Mouse (Mus musculus): ENCODE results near the gene Tmem107. TPM values are rescaled to one million over a fixed set of nuclear protein-coding genes. Genes with fewer than 3 reads are reported as not detected.

Gene Tmem107
- polyA plus RNA-seq (2012; fragmentation: generic; extraction: Trizol), result 10 to 100 TPM; 73.7 to 88.9 TPM

DNA sequence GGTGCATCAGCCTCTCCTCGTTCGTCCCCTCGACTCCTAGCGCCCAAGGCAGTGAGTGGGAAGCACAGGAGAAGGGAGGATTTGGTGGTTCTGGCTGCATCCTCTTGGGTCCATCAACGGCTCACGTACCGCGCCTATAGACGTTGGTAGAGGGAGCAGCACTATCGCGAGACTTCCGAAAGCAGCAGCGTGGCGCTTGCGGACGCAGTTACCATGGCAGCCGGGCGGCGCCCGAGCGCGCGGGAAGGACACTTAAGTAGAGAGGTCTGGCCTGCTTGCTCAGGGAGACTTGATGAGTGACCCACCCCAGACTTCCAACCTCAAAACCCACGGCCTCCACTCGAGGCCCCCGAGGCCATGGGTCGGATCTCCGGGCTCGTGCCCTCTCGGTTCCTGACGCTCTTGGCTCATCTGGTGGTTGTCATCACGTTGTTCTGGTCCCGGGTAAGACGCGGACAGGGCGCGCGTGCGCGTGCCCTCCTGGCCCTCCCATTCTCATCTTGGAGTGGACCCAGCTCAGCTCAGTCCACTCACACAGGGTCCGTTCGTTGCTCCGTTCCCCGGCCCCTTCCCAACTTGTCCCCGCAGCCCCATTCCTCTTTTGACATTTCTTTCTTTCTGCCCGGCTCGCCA is at the start of gene Tmem107:
Gene Tmem107 (plus strand): TSS at position 217 of the 633 bp plus-strand sequence.

GRCm38 (mm10) chr11:69045531-69046394 is 24.8 kb upstream of the Tmem107 start, which contains the start of gene Aurkb:
Aurkb (plus strand) TSS chr11:69045647.

GRCm38 (mm10) chr11:69059357-69059974 is 11.1 kb upstream of the Tmem107 start, which contains the start of gene Borcs6:
Borcs6 (plus strand) TSS chr11:69059717.

DNA sequence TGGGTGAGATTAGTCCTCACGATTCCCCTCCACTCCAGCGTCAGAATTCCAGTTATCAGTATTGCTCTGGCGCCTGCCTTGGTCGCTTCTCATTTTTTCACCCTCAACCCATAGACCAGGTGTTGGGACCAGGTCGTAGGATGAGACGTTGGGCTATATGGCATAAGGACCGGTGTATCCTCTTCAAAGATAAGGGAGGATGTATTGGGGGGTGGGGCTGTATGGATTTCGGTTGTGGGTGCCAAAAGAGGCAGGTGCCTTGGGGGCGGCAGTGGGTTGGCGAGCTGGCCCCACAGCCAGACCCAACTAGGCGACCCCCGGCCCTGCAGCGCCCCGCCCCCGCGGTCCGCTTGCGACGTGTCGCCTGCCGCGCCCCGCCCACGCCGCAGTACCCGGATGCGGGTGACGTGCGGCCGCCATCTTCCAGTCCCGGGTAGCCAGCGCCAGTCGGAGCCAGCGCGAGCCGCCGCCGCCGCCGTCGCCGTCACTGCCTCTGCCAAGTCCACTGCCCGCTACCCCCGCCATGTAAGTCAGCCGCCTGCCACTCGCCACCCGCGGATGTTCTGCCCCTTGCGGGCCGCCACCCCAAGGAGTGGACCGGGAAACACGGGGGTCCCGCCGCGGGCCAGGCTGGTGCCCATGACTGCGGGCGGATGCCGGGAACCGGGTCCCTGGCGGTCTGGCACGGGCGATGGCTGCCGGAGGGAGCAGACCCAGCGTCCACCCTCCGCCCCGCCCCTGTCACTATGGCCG is 17.7 kb downstream of the Tmem107 start, which contains the start of gene Vamp2:
Gene Vamp2 (plus strand): TSS at position 388 of the 753 bp plus-strand sequence.

DNA sequence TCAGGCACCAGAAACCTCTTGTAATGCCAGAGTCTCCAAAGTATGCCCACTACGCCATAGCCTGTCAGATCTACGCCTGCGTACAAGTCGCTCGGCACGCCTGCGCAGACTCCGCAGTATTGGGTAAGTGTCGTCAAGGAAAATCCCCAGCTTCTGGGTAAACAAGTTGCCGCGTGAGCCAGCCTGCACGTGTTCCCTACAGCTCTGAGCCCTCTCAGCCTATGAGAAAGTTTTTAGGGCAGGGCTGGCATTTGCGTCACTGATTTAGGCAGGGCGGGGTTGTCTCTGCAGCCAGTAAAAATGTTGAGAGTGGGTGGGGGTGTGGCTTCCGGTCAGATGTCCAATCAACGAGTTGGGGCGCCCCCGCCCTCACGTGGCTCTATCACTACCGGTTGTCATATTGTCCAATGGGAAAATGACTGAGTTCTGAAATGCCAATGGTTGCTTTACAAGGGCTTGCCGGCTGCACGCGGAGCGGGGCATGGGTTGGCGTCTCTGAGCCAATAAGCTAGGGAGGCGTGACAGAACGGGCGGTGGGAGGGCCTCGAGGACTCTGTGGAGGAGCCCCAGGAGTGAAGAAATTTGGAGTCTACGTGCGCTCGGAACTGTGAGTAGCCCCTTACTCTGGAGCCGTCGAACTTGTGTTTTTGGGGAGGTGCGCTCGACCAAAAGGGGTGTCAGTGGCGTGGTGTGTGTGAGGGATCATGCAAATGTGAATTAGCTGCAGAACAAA is 24.3 kb downstream of the Tmem107 start, which contains the start of gene Per1:
Gene Per1 (plus strand): TSS at position 521 of the 733 bp plus-strand sequence.

DNA sequence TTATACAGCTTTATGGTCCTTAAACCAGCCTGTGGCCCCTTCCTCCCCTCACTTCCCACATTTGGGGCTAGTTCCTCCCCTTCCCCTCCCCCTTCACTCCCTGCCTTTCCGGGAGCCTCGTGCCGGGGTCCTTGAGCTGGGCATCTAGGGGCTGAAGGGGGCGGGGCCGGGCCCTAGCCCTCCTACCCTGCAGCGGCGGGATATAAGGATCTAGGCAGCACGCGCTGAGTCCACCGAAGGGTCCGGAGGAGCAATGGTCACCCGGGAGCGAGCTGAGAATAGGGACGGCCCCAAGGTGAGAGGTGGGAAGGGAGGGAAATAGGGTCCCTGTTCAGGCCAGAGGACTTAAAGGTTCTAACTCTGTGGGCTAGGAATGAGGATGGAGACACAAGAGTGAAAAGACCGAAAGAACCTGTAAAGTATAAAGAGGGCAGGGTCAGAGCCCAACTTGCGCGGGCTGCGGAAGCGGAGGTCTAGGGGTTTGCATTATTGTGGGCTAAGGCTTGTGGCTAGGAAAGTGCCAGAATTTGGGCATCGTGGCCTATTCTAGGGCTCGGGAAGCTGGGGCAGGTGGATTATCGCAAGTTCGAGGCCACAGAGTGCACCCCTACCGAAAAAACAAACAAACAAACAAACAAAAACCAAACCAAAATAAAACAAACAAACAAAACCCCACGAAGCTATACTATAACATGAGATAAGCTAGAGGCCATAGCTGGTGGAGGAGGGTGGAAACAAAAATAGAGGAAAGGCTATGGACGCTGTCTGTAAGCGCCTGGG is 49.8 kb downstream of the Tmem107 start, which contains the start of gene Hes7:
Gene Hes7 (plus strand): TSS at position 184 of the 780 bp plus-strand sequence.

DNA sequence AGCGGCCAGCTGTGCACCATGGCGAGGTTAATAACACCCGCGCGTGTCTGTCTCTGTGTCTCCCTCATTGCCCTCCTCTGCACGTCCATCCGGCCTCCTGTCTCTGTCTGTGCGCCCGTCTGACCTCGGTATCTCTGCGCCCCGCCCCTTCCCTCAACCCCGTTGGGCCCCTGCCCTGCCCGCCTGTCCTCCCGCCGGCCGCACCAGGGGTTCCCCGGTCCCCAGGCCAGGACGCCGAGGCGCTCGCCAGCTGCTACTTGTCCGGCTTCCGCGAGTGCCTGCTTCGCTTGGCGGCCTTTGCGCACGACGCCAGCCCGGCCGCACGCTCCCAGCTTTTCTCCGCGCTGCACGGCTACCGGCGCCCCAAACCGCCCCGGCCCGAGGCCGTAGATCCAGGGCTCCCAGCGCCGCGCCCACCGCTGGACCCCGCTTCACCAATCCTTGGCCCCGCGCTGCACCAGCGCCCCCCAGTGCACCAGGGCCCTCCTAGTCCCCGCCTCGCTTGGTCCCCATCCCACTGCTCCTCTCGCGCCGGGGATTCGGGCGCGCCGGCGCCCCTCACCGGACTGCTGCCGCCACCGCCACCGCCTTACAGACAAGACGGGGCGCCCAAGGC is 51.8 kb downstream of the Tmem107 start, which contains the start of gene 9130213A22Rik:
Gene 9130213A22Rik (minus strand): TSS at position 254 of the 616 bp plus-strand sequence.

Other genes starting within 250 kb of the Tmem107 start
- gene Ndel1, start 198.9 kb upstream of the Tmem107 start, polyA plus RNA-seq (2012; fragmentation: generic; extraction: Trizol), result 10 to 100 TPM in 1 of 2 experiments, 1 to 10 TPM in 1; 3.2 to 33.9 TPM
- under 1 TPM in 1 of 2 experiments, not detected in 1; 0.01 TPM for gene Rnf222, start 182.3 kb upstream of the Tmem107 start, polyA plus RNA-seq (2012; fragmentation: generic; extraction: Trizol)
- gene Rpl26, start 169.2 kb upstream of the Tmem107 start, polyA plus RNA-seq (2012; fragmentation: generic; extraction: Trizol), result 100 to 1,000 TPM; 611 to 728 TPM
- gene Odf4, start 143.7 kb upstream of the Tmem107 start, polyA plus RNA-seq (2012; fragmentation: generic; extraction: Trizol), result not detected
- 1 to 10 TPM in 1 of 2 experiments, under 1 TPM in 1; 0.97 to 1.1 TPM for gene Arhgef15, start 113.3 kb upstream of the Tmem107 start, polyA plus RNA-seq (2012; fragmentation: generic; extraction: Trizol)
- 1 to 10 TPM in 1 of 2 experiments, under 1 TPM in 1; 0.91 to 4.0 TPM for gene Slc25a35, start 102.7 kb upstream of the Tmem107 start, polyA plus RNA-seq (2012; fragmentation: generic; extraction: Trizol)
- 10 to 100 TPM; 27.7 to 48.0 TPM for gene Rangrf, start 95.6 kb upstream of the Tmem107 start, polyA plus RNA-seq (2012; fragmentation: generic; extraction: Trizol)
- 1 to 10 TPM; 6.8 to 7.2 TPM for gene Pfas, start 62.3 kb upstream of the Tmem107 start, polyA plus RNA-seq (2012; fragmentation: generic; extraction: Trizol)
- gene Ctc1, start 54.9 kb upstream of the Tmem107 start, polyA plus RNA-seq (2012; fragmentation: generic; extraction: Trizol), result 10 to 100 TPM; 57.4 to 66.2 TPM
- gene Aurkb, start 25.2 kb upstream of the Tmem107 start, polyA plus RNA-seq (2012; fragmentation: generic; extraction: Trizol), result 10 to 100 TPM; 33.9 to 67.3 TPM
- 10 to 100 TPM; 13.1 to 23.4 TPM for gene Borcs6, start 11.1 kb upstream of the Tmem107 start, polyA plus RNA-seq (2012; fragmentation: generic; extraction: Trizol)
- 10 to 100 TPM; 16.1 to 69.3 TPM for gene Vamp2, start 17.7 kb downstream of the Tmem107 start, polyA plus RNA-seq (2012; fragmentation: generic; extraction: Trizol)
- gene Per1, start 24.4 kb downstream of the Tmem107 start, polyA plus RNA-seq (2012; fragmentation: generic; extraction: Trizol), result 10 to 100 TPM in 1 of 2 experiments, 1 to 10 TPM in 1; 3.3 to 14.3 TPM
- under 1 TPM; 0.16 to 0.19 TPM for gene Hes7, start 49.6 kb downstream of the Tmem107 start, polyA plus RNA-seq (2012; fragmentation: generic; extraction: Trizol)
- gene 9130213A22Rik, start 51.8 kb downstream of the Tmem107 start, polyA plus RNA-seq (2012; fragmentation: generic; extraction: Trizol), result 1 to 10 TPM in 1 of 2 experiments, under 1 TPM in 1; 0.55 to 2.0 TPM
- under 1 TPM; 0.07 to 0.34 TPM for gene Aloxe3, start 55.1 kb downstream of the Tmem107 start, polyA plus RNA-seq (2012; fragmentation: generic; extraction: Trizol)
- not detected for gene Alox12b, start 86.2 kb downstream of the Tmem107 start, polyA plus RNA-seq (2012; fragmentation: generic; extraction: Trizol)
- under 1 TPM; 0.05 to 0.20 TPM for gene Alox8, start 127.0 kb downstream of the Tmem107 start, polyA plus RNA-seq (2012; fragmentation: generic; extraction: Trizol)
- gene Gucy2e, start 166.2 kb downstream of the Tmem107 start, polyA plus RNA-seq (2012; fragmentation: generic; extraction: Trizol), result under 1 TPM in 1 of 2 experiments, not detected in 1; 0.04 TPM

Measured in C3H10T1/2 (cell line).